Mouse (Mus musculus) heart, postnatal 0 days (tissue): ENCODE results near the gene Map4k3. TPM values are rescaled to one million over a fixed set of nuclear protein-coding genes. Genes with fewer than 3 reads are reported as not detected.

Experiments used
- ATAC-seq: fragments of 200-750 bp; cut with Nextera tagmentation; 2 replicates; pipeline ENCODE4 v1.8.0; 2017; ENCODE audit warnings: low read depth, moderate number of reproducible peaks, moderate library complexity; ENCODE audit not compliant: insufficient read depth
- DNase-seq: peaks from one replicate; pipeline ENCODE4 v3.0.0-alpha.2; 2016; ENCODE audit warnings: low spot score
- H3K27ac ChIP-seq: fragments of 300-500 bp; sonication (generic); 2 replicates; pipeline ENCODE4 v1.5.1; 2014; ENCODE audit warnings: low read depth, mild to moderate bottlenecking
- H3K27me3 ChIP-seq: fragments of 300-500 bp; sonication (generic); 2 replicates; pipeline ENCODE4 v1.6.1; 2014; ENCODE audit warnings: low read length, mixed read lengths; ENCODE audit not compliant: control insufficient read depth, insufficient read depth
- H3K36me3 ChIP-seq: fragments of 300-500 bp; sonication (generic); replicated peaks from 2 replicates; pipeline ENCODE4 v1.6.1; 2014; ENCODE audit warnings: low read length, mixed read lengths; ENCODE audit not compliant: control insufficient read depth, insufficient read depth
- H3K4me1 ChIP-seq: fragments of 300-500 bp; sonication (generic); 2 replicates; pipeline ENCODE4 v1.6.1; 2014; ENCODE audit warnings: antibody characterized with exemption; ENCODE audit not compliant: control insufficient read depth, insufficient read depth
- H3K4me2 ChIP-seq: fragments of 300-500 bp; sonication (generic); 2 replicates; pipeline ENCODE4 v1.6.1; 2014; ENCODE audit warnings: low read depth, mild to moderate bottlenecking, low read length, moderate library complexity
- H3K4me3 ChIP-seq: fragments of 300-500 bp; sonication (generic); 2 replicates; pipeline ENCODE4 v1.5.1; 2014; ENCODE audit warnings: low read depth, low read length
- H3K9ac ChIP-seq: fragments of 300-500 bp; sonication (generic); replicated peaks from 2 replicates; pipeline ENCODE4 v1.6.1; 2014; ENCODE audit warnings: low read depth, low read length, mixed read lengths
- H3K9me3 ChIP-seq: fragments of 300-500 bp; sonication (generic); replicated peaks from 2 replicates; pipeline ENCODE4 v1.6.1; 2016; ENCODE audit warnings: low read length; ENCODE audit not compliant: control insufficient read depth
- CTCF ChIP-seq: IDR thresholded peaks from 2 replicates; pipeline ENCODE4 v1.5.1; 2016; ENCODE audit warnings: antibody characterized with exemption, control low read depth, low read depth
- EP300 ChIP-seq: IDR thresholded peaks from 2 replicates; pipeline ENCODE4 v1.6.1; 2016; ENCODE audit warnings: antibody characterized with exemption, low read depth
- WGBS: fragments of 180-500 bp; shearing (Covaris S2); extraction: QIAGEN DNeasy Blood & Tissue Kit; methylation state at CpG from one replicate; pipeline ENCODE4 v1.1.7; 2014; 5-methylcytosine and 5-hydroxymethylcytosine counted together
- polyA plus RNA-seq: library from polyadenylated mRNA; unstranded; fragments of >200 nt; fragmentation: Nextera tagmentation; extraction: Ambion mirVana; gene quantifications from 2 replicates; pipeline ENCODE4 v1.2.1, GENCODE M21; 2015
- total RNA-seq: library from RNA; depleted of rRNA; stranded (reverse); fragments of >200 nt; gene quantifications from 2 replicates; pipeline ENCODE4 v1.2.3, GENCODE M21; 2014; ENCODE audit warnings: low replicate concordance

Gene Map4k3
- total and polyA plus RNA-seq, 2 experiments from 2014 or later, result 16.7 to 38.0 TPM

GRCm38 (mm10) chr17:80692183-80692582, 36.1 kb downstream of the Map4k3 start:
- Histone ChIP-seq H3K9ac (no peak overlapping the region), H3K27ac (no peak overlapping the region), H3K4me1 (peaks cover 24% of the 10 kb centered on the region), H3K27me3 (no peaks in the 10 kb centered on the region), H3K4me2 (no peak overlapping the region), H3K4me3 (no peak overlapping the region), H3K36me3 (no peaks in the 10 kb centered on the region), H3K9me3 (no peaks in the 10 kb centered on the region)
- DNase-seq, result no peak
- no peak for ATAC-seq
- WGBS, result 65% methylated on average over 13 of the region's 13 CpGs
- TF ChIP-seq EP300 (no peak), CTCF (no peak)

- DNase-seq, result no peak
- H3K36me3 ChIP-seq, result 0 out of 2 replicates have a peak, but pooled peaks cover 3% of the 10 kb centered on the region
- no peak overlapping the region for H3K27ac ChIP-seq
- ATAC-seq, result no peak
- H3K27me3 ChIP-seq, result no peaks in the 10 kb centered on the region
- no peak overlapping the region for H3K4me2 ChIP-seq
- no peak for TF ChIP-seq EP300
- TF ChIP-seq CTCF, result no peak
- no peak overlapping the region for H3K4me3 ChIP-seq
- WGBS, result 98% methylated on average over 11 of the region's 11 CpGs
- no peak overlapping the region for H3K9ac ChIP-seq
- H3K9me3 ChIP-seq, result no peaks in the 10 kb centered on the region
- H3K4me1 ChIP-seq, result peaks cover 12% of the 10 kb centered on the region
These were observed 39.6 kb downstream of the Map4k3 start for GRCm38 (mm10) chr17:80688701-80689100.

GRCm38 (mm10) chr17:80686066-80686465, 42.2 kb downstream of the Map4k3 start:
- no peak overlapping the region for H3K9ac ChIP-seq
- H3K4me2 ChIP-seq, result no peak overlapping the region
- H3K4me3 ChIP-seq, result no peak overlapping the region
- peaks cover 20% of the 10 kb centered on the region; the same call in 1 of the 2 replicates for H3K4me1 ChIP-seq
- TF ChIP-seq EP300 (no peak), CTCF (no peak)
- H3K27ac ChIP-seq, result no peak overlapping the region
- ATAC-seq (no peak), DNase-seq (no peak)
- no peaks in the 10 kb centered on the region for H3K9me3 ChIP-seq
- 0 out of 2 replicates have a peak, but pooled peaks cover 3% of the 10 kb centered on the region for H3K36me3 ChIP-seq
- 82% methylated on average over 5 of the region's 5 CpGs for WGBS
- no peaks in the 10 kb centered on the region for H3K27me3 ChIP-seq

GRCm38 (mm10) chr17:80683821-80684576, 44.3 kb downstream of the Map4k3 start:
- Histone ChIP-seq H3K9me3 (no peaks in the 10 kb centered on the region), H3K4me1 (peaks cover 20% of the 10 kb centered on the region; the same call in 1 of the 2 replicates), H3K27ac (peak overlapping the region; percentile 49), H3K4me2 (no peak overlapping the region), H3K4me3 (no peak overlapping the region), H3K36me3 (peaks cover 17% of the 10 kb centered on the region), H3K27me3 (no peaks in the 10 kb centered on the region), H3K9ac (no peak overlapping the region)
- WGBS, result 41% methylated on average over 6 of the region's 6 CpGs
- DNase-seq, result peak; percentile 69
- ATAC-seq, result peak; percentile 63
- TF ChIP-seq CTCF, result peak; percentile 63
- no peak for TF ChIP-seq EP300

- peaks cover 20% of the 10 kb centered on the region; the same call in 1 of the 2 replicates for H3K4me1 ChIP-seq
- H3K27ac ChIP-seq, result 0 out of 2 replicates have a peak overlapping the region, but pooled peaks have one; percentile 1
- H3K4me3 ChIP-seq, result no peak overlapping the region
- H3K27me3 ChIP-seq, result no peaks in the 10 kb centered on the region
- 58% methylated on average over 5 of the region's 5 CpGs for WGBS
- no peak for TF ChIP-seq EP300
- TF ChIP-seq CTCF, result no peak
- H3K4me2 ChIP-seq, result no peak overlapping the region
- no peak overlapping the region for H3K9ac ChIP-seq
- no peaks in the 10 kb centered on the region for H3K9me3 ChIP-seq
- ATAC-seq, result no peak
- DNase-seq, result no peak
- H3K36me3 ChIP-seq, result peaks cover 17% of the 10 kb centered on the region
These were observed 45.2 kb downstream of the Map4k3 start for GRCm38 (mm10) chr17:80683041-80683440.

GRCm38 (mm10) chr17:80678190-80678589, 50.1 kb downstream of the Map4k3 start:
- H3K36me3 ChIP-seq, result peaks cover 13% of the 10 kb centered on the region
- no peak overlapping the region for H3K27ac ChIP-seq
- no peaks in the 10 kb centered on the region for H3K27me3 ChIP-seq
- H3K4me1 ChIP-seq, result peaks cover 14% of the 10 kb centered on the region; the same call in 1 of the 2 replicates
- TF ChIP-seq CTCF (no peak), EP300 (no peak)
- H3K9me3 ChIP-seq, result no peaks in the 10 kb centered on the region
- WGBS, result 81% methylated on average over 6 of the region's 6 CpGs
- DNase-seq (no peak), ATAC-seq (no peak)
- H3K4me3 ChIP-seq, result no peak overlapping the region
- H3K9ac ChIP-seq, result no peak overlapping the region
- no peak overlapping the region for H3K4me2 ChIP-seq
